Mouse (Mus musculus) left cerebral cortex, adult 18-20 months (tissue): ENCODE results near the gene Nr6a1. TPM values are rescaled to one million over a fixed set of nuclear protein-coding genes. Genes with fewer than 3 reads are reported as not detected.

Source experiments
- DNase-seq, 2 experiments: peaks; one replicate each; pipeline ENCODE4 v3.0.0; 2021 to 2022; ENCODE audit warnings: low spot score in 2 of 2, mixed read lengths in 1 of 2
- total RNA-seq, 2 experiments: library from RNA; stranded (reverse); gene quantifications; 2 replicates each; pipeline ENCODE4 v1.2.3; 2021

The Nr6a1 gene
- total RNA-seq, 2 experiments from 2014 or later, result 10.7 to 11.9 TPM

- no peak for DNase-seq
Measured at GRCm38 (mm10) chr2:38785113-38785512, 142.4 kb downstream of the Nr6a1 start.

DNA sequence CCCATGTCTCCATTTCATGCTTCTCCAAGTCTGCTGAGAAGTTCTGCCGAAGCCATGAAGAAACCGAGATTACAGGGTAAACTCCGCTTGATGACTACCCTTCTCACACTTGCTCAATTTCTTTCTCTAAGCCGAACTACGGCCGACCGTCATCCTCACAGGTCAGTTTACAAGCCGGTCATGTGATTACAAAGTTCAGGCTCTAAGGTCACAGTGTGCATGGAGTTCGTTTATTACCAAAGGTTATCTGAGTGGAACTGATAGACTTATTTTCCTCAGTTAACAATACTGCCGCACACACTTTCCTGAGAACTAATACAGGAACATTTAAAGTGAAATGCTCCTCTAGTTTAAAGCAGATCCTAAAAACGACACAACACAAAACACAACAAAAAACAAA is 143.1 kb downstream of the Nr6a1 start:
- DNase-seq, result no peak

DNA sequence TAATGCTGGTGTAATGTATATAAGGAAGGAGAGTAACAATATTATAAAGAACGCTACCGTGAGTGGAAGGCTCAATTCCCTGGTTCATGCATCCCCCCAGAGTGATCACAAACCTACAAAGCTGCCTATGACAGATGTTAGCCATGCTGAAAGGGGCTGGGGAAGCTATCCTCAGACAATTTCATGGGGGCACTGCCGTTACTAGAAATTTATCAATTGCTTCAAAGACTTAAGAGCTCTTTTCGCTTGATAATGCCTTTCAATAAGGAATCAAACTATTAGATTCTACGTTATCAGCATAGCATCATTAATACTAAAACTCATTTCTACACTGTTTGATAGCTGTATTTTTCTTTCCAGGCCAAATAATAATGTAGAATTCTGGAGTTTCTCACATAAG is 144.1 kb downstream of the Nr6a1 start:
- no peak for DNase-seq

GRCm38 (mm10) chr2:38782731-38783130 is 144.8 kb downstream of the Nr6a1 start:
- no peak for DNase-seq

DNA sequence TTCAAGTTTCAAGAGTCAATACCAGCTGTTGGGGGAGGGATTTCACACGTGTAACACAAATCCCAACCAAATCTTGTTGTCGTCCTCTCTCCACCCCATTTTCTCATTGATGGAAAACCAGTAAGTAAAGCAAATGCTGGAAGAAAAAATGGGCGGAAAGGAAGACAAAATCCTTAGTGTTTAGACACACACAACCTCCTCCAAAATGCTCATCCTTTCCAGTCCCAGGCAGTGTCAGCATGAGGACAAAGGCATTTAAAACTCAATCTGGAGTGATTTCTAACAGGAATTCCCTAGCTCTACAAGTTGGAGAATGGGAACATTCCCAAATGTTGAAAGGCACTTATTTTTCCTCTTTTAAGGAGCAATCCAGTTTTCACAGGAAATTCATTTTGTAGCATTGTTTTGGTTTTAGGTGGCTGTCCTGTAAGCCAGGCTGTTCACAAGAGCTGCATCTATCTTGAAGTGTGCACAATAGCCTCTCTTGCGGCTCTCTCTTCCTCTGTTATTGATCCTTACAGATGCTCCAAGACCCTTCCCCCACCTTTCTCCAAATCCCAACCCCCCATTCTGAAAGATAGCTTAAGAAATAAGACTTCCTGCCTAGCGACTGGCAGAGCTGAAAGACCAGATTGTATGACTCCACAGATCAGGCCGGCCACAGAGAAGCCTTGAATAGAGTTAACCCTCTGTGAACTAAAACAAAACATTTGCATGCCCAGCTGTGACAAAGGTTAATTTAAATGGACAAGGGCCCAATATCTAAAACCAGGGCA is 145.4 kb downstream of the Nr6a1 start:
- DNase-seq, result no peak

DNA sequence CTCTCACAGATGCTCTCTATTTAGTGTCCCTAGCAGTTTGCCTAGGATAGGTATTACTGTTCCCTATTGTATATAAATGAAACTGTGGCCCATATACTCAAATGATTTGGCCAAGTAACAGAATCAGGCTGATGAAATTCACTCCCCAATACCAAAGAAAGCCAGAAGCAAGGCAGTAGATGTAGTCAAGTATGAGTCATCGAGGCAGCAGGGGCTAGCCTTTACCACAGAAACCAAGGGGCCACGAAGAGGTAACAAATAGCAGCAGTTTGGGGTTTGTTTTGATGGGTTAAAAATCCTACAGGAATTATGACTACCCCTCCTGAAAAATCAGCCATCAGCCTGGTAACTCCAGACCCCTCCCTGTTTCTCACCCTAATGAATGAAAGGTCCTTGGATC is 147.5 kb downstream of the Nr6a1 start:
- DNase-seq, result no peak

- no peak for DNase-seq
Measured at GRCm38 (mm10) chr2:38777326-38777725, 150.2 kb downstream of the Nr6a1 start.

- no peak for DNase-seq
Measured at GRCm38 (mm10) chr2:38774936-38775335, 152.6 kb downstream of the Nr6a1 start.

DNA sequence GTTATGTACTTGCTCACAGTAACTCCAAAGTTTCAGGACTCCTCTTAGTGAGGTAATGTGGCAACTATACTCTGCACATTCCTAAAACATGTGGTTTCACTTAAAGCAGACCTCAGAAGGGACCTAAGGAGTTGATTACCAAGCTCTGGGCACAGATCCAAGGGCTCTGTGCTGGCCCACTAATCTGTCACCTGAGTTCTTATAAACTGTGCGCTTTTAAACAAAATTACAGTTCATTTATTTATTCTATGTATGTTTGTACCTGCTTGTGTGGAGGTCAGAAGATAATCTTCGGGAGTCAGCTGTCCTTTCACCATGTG is 156.1 kb downstream of the Nr6a1 start:
- DNase-seq, result no peak

GRCm38 (mm10) chr2:38770772-38771477 is 156.6 kb downstream of the Nr6a1 start:
- DNase-seq, result peak in 1 of 2 experiments; percentile 23

GRCm38 (mm10) chr2:38767177-38767931 is 160.1 kb downstream of the Nr6a1 start:
- DNase-seq, result no peak

- DNase-seq, result no peak
Measured at GRCm38 (mm10) chr2:38739847-38740246, 187.6 kb downstream of the Nr6a1 start.

- peak; percentile 85 to 91 for DNase-seq
Measured at GRCm38 (mm10) chr2:38739410-38739809, 188.1 kb downstream of the Nr6a1 start.

DNA sequence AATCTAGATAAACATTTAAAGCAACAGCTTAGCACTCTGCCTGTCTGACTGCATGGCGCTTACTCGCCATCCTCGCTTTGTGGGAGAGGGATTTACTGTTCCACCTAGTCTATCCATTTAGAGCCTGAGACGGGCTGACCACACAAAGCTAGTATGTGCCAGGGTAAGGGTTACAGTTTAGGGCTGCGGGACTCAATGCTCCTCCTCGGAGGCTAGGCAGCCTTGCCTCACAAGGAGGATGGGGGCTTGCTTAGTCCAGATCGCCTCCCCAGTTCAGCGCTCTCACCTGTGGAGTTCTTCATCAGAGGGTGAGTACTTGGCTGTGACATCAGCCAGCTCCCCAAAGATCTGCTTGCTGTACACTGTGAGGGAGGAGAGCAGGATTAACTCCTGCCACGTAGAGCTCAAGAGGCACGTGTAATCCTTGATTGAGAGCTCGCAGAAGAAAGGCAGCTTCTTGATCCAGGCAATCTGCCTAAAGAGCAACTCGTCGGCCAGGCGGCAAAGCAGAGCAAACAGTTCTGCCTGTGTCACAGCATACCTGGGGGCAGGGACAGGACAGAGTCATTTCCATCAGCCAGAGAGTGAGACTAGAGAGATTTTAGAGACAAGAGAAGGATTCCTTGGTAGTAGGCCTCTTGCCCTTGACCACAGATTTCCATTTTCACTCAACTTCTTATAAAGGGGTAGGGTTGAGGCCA is 188.7 kb downstream of the Nr6a1 start:
- no peak for DNase-seq

DNA sequence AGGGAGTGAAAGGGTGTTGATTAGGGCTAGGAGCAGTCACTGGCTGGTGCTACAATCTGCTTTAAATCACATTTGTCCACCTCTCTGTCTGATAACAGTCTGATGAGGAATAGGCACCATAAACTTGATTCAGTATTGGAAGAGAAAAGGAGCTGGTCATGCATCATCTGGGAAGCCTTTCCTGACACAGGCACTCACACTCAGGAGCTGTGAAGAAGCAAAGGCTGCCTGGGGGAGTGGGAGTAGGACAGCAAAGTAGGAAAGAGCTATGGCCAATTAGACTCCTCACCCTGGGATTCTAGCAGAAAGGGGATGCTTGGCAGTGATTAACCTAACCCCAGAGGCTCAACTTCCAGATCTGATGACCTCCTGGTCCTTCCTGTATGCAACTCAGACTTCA is 191.7 kb downstream of the Nr6a1 start:
- no peak for DNase-seq

GRCm38 (mm10) chr2:38734721-38735120 is 192.8 kb downstream of the Nr6a1 start:
- DNase-seq, result no peak

DNA sequence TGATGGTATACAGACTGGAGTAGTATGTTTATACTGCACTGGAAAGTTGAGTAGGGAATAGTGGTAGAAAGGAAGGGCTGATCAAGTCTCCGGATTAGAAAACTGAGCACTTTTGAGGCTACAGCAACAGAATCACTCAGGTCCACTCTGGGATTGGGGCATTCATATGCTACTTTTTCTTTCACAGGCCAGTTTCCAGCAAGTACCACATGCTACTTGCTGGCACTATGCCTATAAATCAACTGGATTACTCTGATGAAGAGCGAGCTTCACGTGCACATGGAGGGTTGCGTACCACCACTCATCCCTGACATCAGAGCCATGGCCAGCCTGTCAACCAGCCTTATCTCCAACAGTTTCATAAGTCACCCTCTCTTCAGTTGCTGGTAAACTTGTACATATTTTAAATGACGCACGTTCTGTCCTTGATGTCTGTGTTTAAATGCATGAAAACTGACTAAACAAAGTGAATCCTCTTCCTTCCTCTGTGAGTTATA is 197.1 kb downstream of the Nr6a1 start:
- DNase-seq, result no peak

GRCm38 (mm10) chr2:38725427-38725826 is 202.1 kb downstream of the Nr6a1 start:
- DNase-seq, result no peak

- no peak for DNase-seq
Measured at GRCm38 (mm10) chr2:38723378-38723777, 204.1 kb downstream of the Nr6a1 start.

- no peak for DNase-seq
Measured at GRCm38 (mm10) chr2:38722076-38722475, 205.4 kb downstream of the Nr6a1 start.

GRCm38 (mm10) chr2:38720661-38721060 is 206.8 kb downstream of the Nr6a1 start:
- DNase-seq, result no peak
